Mouse (Mus musculus) hindbrain, embryonic 10.5 days (tissue): ENCODE data around the gene Palld. TPM values are rescaled to one million over a fixed set of nuclear protein-coding genes. Genes with fewer than 3 reads are reported as not detected.

ENCODE experiments used
- DNase-seq: peaks from one replicate; pipeline ENCODE4 v3.0.0-alpha.2; 2017; ENCODE audit warnings: low spot score
- H3K27ac ChIP-seq: fragments of 300-500 bp; sonication (generic); 2 replicates; pipeline ENCODE4 v1.5.1; 2016; ENCODE audit warnings: mild to moderate bottlenecking, moderate library complexity
- H3K27me3 ChIP-seq: fragments of 300-500 bp; sonication (generic); 2 replicates; pipeline ENCODE4 v1.6.1; 2016; ENCODE audit warnings: mild to moderate bottlenecking; ENCODE audit not compliant: poor library complexity, insufficient read depth, severe bottlenecking
- H3K36me3 ChIP-seq: fragments of 300-500 bp; sonication (generic); 2 replicates; pipeline ENCODE4 v1.6.1; 2016; ENCODE audit warnings: mild to moderate bottlenecking, moderate library complexity
- H3K4me1 ChIP-seq: fragments of 300-500 bp; sonication (generic); replicated peaks from 2 replicates; pipeline ENCODE4 v1.6.1; 2016; ENCODE audit warnings: mild to moderate bottlenecking
- H3K4me3 ChIP-seq: fragments of 300-500 bp; sonication (generic); 2 replicates; pipeline ENCODE4 v1.5.1; 2016; ENCODE audit warnings: mild to moderate bottlenecking, moderate library complexity
- H3K9me3 ChIP-seq: fragments of 300-500 bp; sonication (generic); 2 replicates; pipeline ENCODE4 v1.6.1; 2016; ENCODE audit warnings: mild to moderate bottlenecking, moderate library complexity
- WGBS: fragments of 180-500 bp; shearing (Covaris S2); methylation state at CpG from one replicate; pipeline ENCODE4 v1.1.7; 2016; 5-methylcytosine and 5-hydroxymethylcytosine counted together
- polyA plus RNA-seq: library from polyadenylated mRNA; unstranded; fragments of >200 nt; fragmentation: Nextera tagmentation; extraction: Ambion mirVana; gene quantifications from 2 replicates; pipeline ENCODE4 v1.2.1, GENCODE M21; 2016

The Palld gene
- polyA plus RNA-seq, 1 experiment from 2014 or later: 52.4 TPM

GRCm38 (mm10) chr8:61558051-61558846 lies 344.2 kb downstream of the Palld start:
- no peaks in the 10 kb centered on the region for H3K36me3 ChIP-seq
- WGBS: 93% methylated on average over 12 of the region's 12 CpGs

GRCm38 (mm10) chr8:61557036-61557435 lies 345.5 kb downstream of the Palld start:
- DNase-seq: no peak
- peaks cover 32% of the 10 kb centered on the region for H3K4me1 ChIP-seq

More at GRCm38 (mm10) chr8:61558051-61558846, 344.2 kb downstream of the Palld start:
- DNase-seq: no peak
- no peak overlapping the region for H3K4me3 ChIP-seq
- H3K9me3 ChIP-seq: no peaks in the 10 kb centered on the region
- no peak overlapping the region for H3K27ac ChIP-seq
- peaks cover 25% of the 10 kb centered on the region for H3K4me1 ChIP-seq
- H3K27me3 ChIP-seq: no peaks in the 10 kb centered on the region

GRCm38 (mm10) chr8:61556219-61556618 lies 346.3 kb downstream of the Palld start:
- no peaks in the 10 kb centered on the region for H3K9me3 ChIP-seq
- H3K36me3 ChIP-seq: no peaks in the 10 kb centered on the region
- H3K27me3 ChIP-seq: no peaks in the 10 kb centered on the region
- 62% methylated on average over 8 of the region's 8 CpGs for WGBS
- peaks cover 35% of the 10 kb centered on the region for H3K4me1 ChIP-seq
- no peak overlapping the region for H3K4me3 ChIP-seq
- no peak overlapping the region for H3K27ac ChIP-seq
- DNase-seq: no peak

More at GRCm38 (mm10) chr8:61557036-61557435, 345.5 kb downstream of the Palld start:
- no peak overlapping the region for H3K27ac ChIP-seq
- no peak overlapping the region for H3K4me3 ChIP-seq
- no peaks in the 10 kb centered on the region for H3K9me3 ChIP-seq
- H3K36me3 ChIP-seq: no peaks in the 10 kb centered on the region
- H3K27me3 ChIP-seq: no peaks in the 10 kb centered on the region

- Histone ChIP-seq H3K9me3 (peaks cover under 1% of the 10 kb centered on the region), H3K27ac (0 out of 2 replicates have a peak overlapping the region, but pooled peaks have one; percentile 19), H3K27me3 (no peaks in the 10 kb centered on the region), H3K4me3 (no peak overlapping the region), H3K4me1 (peaks cover 33% of the 10 kb centered on the region), H3K36me3 (peaks cover 4% of the 10 kb centered on the region)
- 61% methylated on average over 6 of the region's 6 CpGs for WGBS
- DNase-seq: no peak
These were observed 347.1 kb downstream of the Palld start for GRCm38 (mm10) chr8:61555343-61555742.

- 91% methylated on average over 8 of the region's 8 CpGs for WGBS
- H3K4me3 ChIP-seq: no peak overlapping the region
- no peak overlapping the region for H3K27ac ChIP-seq
- H3K27me3 ChIP-seq: no peaks in the 10 kb centered on the region
- no peak for DNase-seq
- H3K4me1 ChIP-seq: peaks cover 31% of the 10 kb centered on the region
- peaks cover 19% of the 10 kb centered on the region for H3K9me3 ChIP-seq
- H3K36me3 ChIP-seq: peaks cover 28% of the 10 kb centered on the region
These were observed 349.6 kb downstream of the Palld start for GRCm38 (mm10) chr8:61552755-61553402.

GRCm38 (mm10) chr8:61552221-61552620 lies 350.3 kb downstream of the Palld start:
- peaks cover 19% of the 10 kb centered on the region for H3K9me3 ChIP-seq
- peak overlapping the region; percentile 1; the same call in 1 of the 2 replicates for H3K27ac ChIP-seq
- 76% methylated on average over 6 of the region's 6 CpGs for WGBS
- H3K4me1 ChIP-seq: peaks cover 31% of the 10 kb centered on the region
- no peak for DNase-seq
- no peak overlapping the region for H3K4me3 ChIP-seq
- H3K27me3 ChIP-seq: no peaks in the 10 kb centered on the region
- H3K36me3 ChIP-seq: peaks cover 33% of the 10 kb centered on the region

GRCm38 (mm10) chr8:61550006-61550748 lies 352.3 kb downstream of the Palld start:
- H3K9me3 ChIP-seq: peaks cover 19% of the 10 kb centered on the region
- no peaks in the 10 kb centered on the region for H3K27me3 ChIP-seq
- peaks cover 53% of the 10 kb centered on the region for H3K36me3 ChIP-seq
- peak overlapping the region; percentile 45; the same call in 1 of the 2 replicates for H3K27ac ChIP-seq
- H3K4me3 ChIP-seq: peak overlapping the region; percentile 30
- H3K4me1 ChIP-seq: peaks cover 19% of the 10 kb centered on the region
- 33% methylated on average over 27 of the region's 27 CpGs for WGBS
- DNase-seq: peak; percentile 55

- peak overlapping the region; percentile 45; the same call in 1 of the 2 replicates for H3K27ac ChIP-seq
- no peak for DNase-seq
- WGBS: 50% methylated on average over 41 of the region's 41 CpGs
- no peaks in the 10 kb centered on the region for H3K27me3 ChIP-seq
- H3K36me3 ChIP-seq: peaks cover 59% of the 10 kb centered on the region
- peaks cover 19% of the 10 kb centered on the region for H3K9me3 ChIP-seq
- H3K4me1 ChIP-seq: peaks cover 17% of the 10 kb centered on the region
- H3K4me3 ChIP-seq: peak overlapping the region; percentile 30
These were observed 352.9 kb downstream of the Palld start for GRCm38 (mm10) chr8:61549585-61549984.

GRCm38 (mm10) chr8:61539828-61540500 lies 362.5 kb downstream of the Palld start:
- no peak overlapping the region for H3K4me3 ChIP-seq
- peak; percentile 83 for DNase-seq
- no peaks in the 10 kb centered on the region for H3K4me1 ChIP-seq
- no peaks in the 10 kb centered on the region for H3K27me3 ChIP-seq
- H3K36me3 ChIP-seq: peaks cover 72% of the 10 kb centered on the region
- no peak overlapping the region for H3K27ac ChIP-seq
- H3K9me3 ChIP-seq: no peaks in the 10 kb centered on the region
- 51% methylated on average over 7 of the region's 7 CpGs for WGBS

GRCm38 (mm10) chr8:61537471-61537870 lies 365.0 kb downstream of the Palld start:
- no peak for DNase-seq
- no peaks in the 10 kb centered on the region for H3K9me3 ChIP-seq
- no peak overlapping the region for H3K27ac ChIP-seq
- 0 out of 2 replicates have a peak, but pooled peaks cover 5% of the 10 kb centered on the region for H3K4me1 ChIP-seq
- WGBS: 88% methylated on average over 5 of the region's 5 CpGs
- H3K4me3 ChIP-seq: no peak overlapping the region
- H3K36me3 ChIP-seq: peaks cover 74% of the 10 kb centered on the region
- no peaks in the 10 kb centered on the region for H3K27me3 ChIP-seq

- 69% methylated on average over 11 of the region's 11 CpGs for WGBS
- H3K4me1 ChIP-seq: 0 out of 2 replicates have a peak, but pooled peaks cover 5% of the 10 kb centered on the region
- H3K9me3 ChIP-seq: no peaks in the 10 kb centered on the region
- peak; percentile 20 for DNase-seq
- no peak overlapping the region for H3K27ac ChIP-seq
- H3K4me3 ChIP-seq: no peak overlapping the region
- no peaks in the 10 kb centered on the region for H3K27me3 ChIP-seq
- peaks cover 80% of the 10 kb centered on the region for H3K36me3 ChIP-seq
These were observed 367.0 kb downstream of the Palld start for GRCm38 (mm10) chr8:61535472-61535871.

GRCm38 (mm10) chr8:61533356-61533926 lies 369.0 kb downstream of the Palld start:
- no peak for DNase-seq
- H3K36me3 ChIP-seq: peaks cover 94% of the 10 kb centered on the region
- 53% methylated on average over 16 of the region's 16 CpGs for WGBS

More at GRCm38 (mm10) chr8:61533356-61533926, 369.0 kb downstream of the Palld start:
- Histone ChIP-seq H3K27ac (no peak overlapping the region; the same call in 1 of the 2 replicates), H3K27me3 (no peaks in the 10 kb centered on the region), H3K4me1 (0 out of 2 replicates have a peak, but pooled peaks cover 5% of the 10 kb centered on the region), H3K4me3 (no peak overlapping the region), H3K9me3 (no peaks in the 10 kb centered on the region)
